Mouse (Mus musculus): ENCODE results near the gene Sfta2. TPM values are rescaled to one million over a fixed set of nuclear protein-coding genes. Genes with fewer than 3 reads are reported as not detected.
A peak's percentile ranks its signal among the peaks of the same experiment; 100 is the strongest.

Gene Sfta2
- total and polyA plus RNA-seq, 3 experiments: not detected

GRCm38 (mm10) chr17:35689936-35690645 lies 88.7 kb downstream of the Sfta2 start:
- no peak for TF ChIP-seq GATA1 (IDR thresholded peaks at IDR 0.05; ENCODE audit: borderline replicate concordance, low read length)
- TF ChIP-seq POLR2AphosphoS5 (IDR thresholded peaks at IDR 0.05; ENCODE audit: insufficient replicate concordance, low read depth, low read length): no peak
- TF ChIP-seq TAL1 (conservative IDR thresholded peaks at IDR 0.05; ENCODE audit: low read depth, low read length): no peak
- no peak for TF ChIP-seq CTCF (IDR thresholded peaks at IDR 0.05; ENCODE audit: low read depth, low read length)
- no peak for TF ChIP-seq GATA2 (IDR thresholded peaks at IDR 0.05; ENCODE audit: borderline replicate concordance, low read depth, low read length)
- no peak for ATAC-seq (ENCODE audit: extremely low read depth, insufficient number of reproducible peaks, low FRiP score, poor library complexity, severe bottlenecking)
- H3K27me3 ChIP-seq (ENCODE audit: insufficient read depth, low read length): peaks cover 40% of the 10 kb centered on the region
- H3K36me3 ChIP-seq (replicated peaks): no peaks in the 10 kb centered on the region
- no peak overlapping the region for H3K4me3 ChIP-seq (ENCODE audit: low read depth, low read length)
- peaks cover 2% of the 10 kb centered on the region; the same call in 1 of the 2 replicates for H3K4me1 ChIP-seq (ENCODE audit: insufficient read depth, low read depth, low read length)
- H3K9me3 ChIP-seq (replicated peaks): no peaks in the 10 kb centered on the region
- DNase-seq (ENCODE audit: low spot score): no peak

- H3K9me3 ChIP-seq (replicated peaks): no peaks in the 10 kb centered on the region
- ATAC-seq (ENCODE audit: extremely low read depth, insufficient number of reproducible peaks, low FRiP score, poor library complexity, severe bottlenecking) (no peak), DNase-seq (ENCODE audit: low spot score) (no peak)
- TF ChIP-seq TAL1 (conservative IDR thresholded peaks at IDR 0.05; ENCODE audit: low read depth, low read length) (no peak), POLR2AphosphoS5 (IDR thresholded peaks at IDR 0.05; ENCODE audit: insufficient replicate concordance, low read depth, low read length) (no peak), GATA2 (IDR thresholded peaks at IDR 0.05; ENCODE audit: borderline replicate concordance, low read depth, low read length) (no peak), GATA1 (IDR thresholded peaks at IDR 0.05; ENCODE audit: borderline replicate concordance, low read length) (no peak), CTCF (IDR thresholded peaks at IDR 0.05; ENCODE audit: low read depth, low read length) (no peak)
- no peak overlapping the region for H3K4me3 ChIP-seq (ENCODE audit: low read depth, low read length)
- H3K27me3 ChIP-seq (ENCODE audit: insufficient read depth, low read length): peaks cover 26% of the 10 kb centered on the region
- H3K4me1 ChIP-seq (ENCODE audit: insufficient read depth, low read depth, low read length): peaks cover 2% of the 10 kb centered on the region; the same call in 1 of the 2 replicates
- no peaks in the 10 kb centered on the region for H3K36me3 ChIP-seq (replicated peaks)
Observed at GRCm38 (mm10) chr17:35691811-35692210, 90.5 kb downstream of the Sfta2 start.

- no peak for TF ChIP-seq TAL1 (conservative IDR thresholded peaks at IDR 0.05; ENCODE audit: low read depth, low read length)
- no peak for TF ChIP-seq GATA1 (IDR thresholded peaks at IDR 0.05; ENCODE audit: borderline replicate concordance, low read length)
- TF ChIP-seq POLR2AphosphoS5 (IDR thresholded peaks at IDR 0.05; ENCODE audit: insufficient replicate concordance, low read depth, low read length): no peak
- no peak for TF ChIP-seq CTCF (IDR thresholded peaks at IDR 0.05; ENCODE audit: low read depth, low read length)
- TF ChIP-seq GATA2 (IDR thresholded peaks at IDR 0.05; ENCODE audit: borderline replicate concordance, low read depth, low read length): no peak
- no peaks in the 10 kb centered on the region for H3K36me3 ChIP-seq (replicated peaks)
- no peak overlapping the region for H3K4me3 ChIP-seq (ENCODE audit: low read depth, low read length)
- peaks cover 25% of the 10 kb centered on the region for H3K27me3 ChIP-seq (ENCODE audit: insufficient read depth, low read length)
- DNase-seq (ENCODE audit: low spot score) (no peak), ATAC-seq (ENCODE audit: extremely low read depth, insufficient number of reproducible peaks, low FRiP score, poor library complexity, severe bottlenecking) (no peak)
- peaks cover 2% of the 10 kb centered on the region; the same call in 1 of the 2 replicates for H3K4me1 ChIP-seq (ENCODE audit: insufficient read depth, low read depth, low read length)
- no peaks in the 10 kb centered on the region for H3K9me3 ChIP-seq (replicated peaks)
Observed at GRCm38 (mm10) chr17:35692368-35692767, 91.0 kb downstream of the Sfta2 start.

- ATAC-seq (ENCODE audit: extremely low read depth, insufficient number of reproducible peaks, low FRiP score, poor library complexity, severe bottlenecking) (no peak), DNase-seq (ENCODE audit: low spot score) (no peak)
- H3K9me3 ChIP-seq (replicated peaks): no peaks in the 10 kb centered on the region
- H3K4me3 ChIP-seq (ENCODE audit: low read depth, low read length): no peak overlapping the region
- H3K36me3 ChIP-seq (replicated peaks): no peaks in the 10 kb centered on the region
- peaks cover 34% of the 10 kb centered on the region for H3K27me3 ChIP-seq (ENCODE audit: insufficient read depth, low read length)
- TF ChIP-seq GATA2 (IDR thresholded peaks at IDR 0.05; ENCODE audit: borderline replicate concordance, low read depth, low read length) (no peak), TAL1 (conservative IDR thresholded peaks at IDR 0.05; ENCODE audit: low read depth, low read length) (no peak), POLR2AphosphoS5 (IDR thresholded peaks at IDR 0.05; ENCODE audit: insufficient replicate concordance, low read depth, low read length) (no peak)
- H3K4me1 ChIP-seq (ENCODE audit: insufficient read depth, low read depth, low read length): no peaks in the 10 kb centered on the region; the same call in 1 of the 2 replicates
Observed at GRCm38 (mm10) chr17:35693906-35694305, 92.6 kb downstream of the Sfta2 start.

- TF ChIP-seq GATA1 (IDR thresholded peaks at IDR 0.05; ENCODE audit: borderline replicate concordance, low read length) (no peak), TAL1 (conservative IDR thresholded peaks at IDR 0.05; ENCODE audit: low read depth, low read length) (no peak), GATA2 (IDR thresholded peaks at IDR 0.05; ENCODE audit: borderline replicate concordance, low read depth, low read length) (no peak), CTCF (IDR thresholded peaks at IDR 0.05; ENCODE audit: low read depth, low read length) (0 out of 2 replicates have a peak, but pooled peaks have one; percentile 20), POLR2AphosphoS5 (IDR thresholded peaks at IDR 0.05; ENCODE audit: insufficient replicate concordance, low read depth, low read length) (no peak)
- Histone ChIP-seq H3K4me1 (ENCODE audit: insufficient read depth, low read depth, low read length) (peaks cover 5% of the 10 kb centered on the region), H3K36me3 (replicated peaks) (no peaks in the 10 kb centered on the region), H3K4me3 (ENCODE audit: low read depth, low read length) (no peak overlapping the region), H3K9me3 (replicated peaks) (no peaks in the 10 kb centered on the region), H3K27me3 (ENCODE audit: insufficient read depth, low read length) (peaks cover 42% of the 10 kb centered on the region)
- ATAC-seq (ENCODE audit: extremely low read depth, insufficient number of reproducible peaks, low FRiP score, poor library complexity, severe bottlenecking) (no peak), DNase-seq (ENCODE audit: low spot score) (no peak)
Observed at GRCm38 (mm10) chr17:35695289-35695688, 93.9 kb downstream of the Sfta2 start.

- Histone ChIP-seq H3K4me1 (ENCODE audit: insufficient read depth, low read depth, low read length) (peaks cover 11% of the 10 kb centered on the region), H3K9me3 (replicated peaks) (no peaks in the 10 kb centered on the region), H3K4me3 (ENCODE audit: low read depth, low read length) (no peak overlapping the region), H3K36me3 (replicated peaks) (no peaks in the 10 kb centered on the region), H3K27me3 (ENCODE audit: insufficient read depth, low read length) (peaks cover 53% of the 10 kb centered on the region)
- DNase-seq (ENCODE audit: low spot score) (no peak), ATAC-seq (ENCODE audit: extremely low read depth, insufficient number of reproducible peaks, low FRiP score, poor library complexity, severe bottlenecking) (no peak)
- no peak for TF ChIP-seq POLR2AphosphoS5 (IDR thresholded peaks at IDR 0.05; ENCODE audit: insufficient replicate concordance, low read depth, low read length)
- TF ChIP-seq GATA2 (IDR thresholded peaks at IDR 0.05; ENCODE audit: borderline replicate concordance, low read depth, low read length): no peak
- TF ChIP-seq GATA1 (IDR thresholded peaks at IDR 0.05; ENCODE audit: borderline replicate concordance, low read length): no peak
- no peak for TF ChIP-seq TAL1 (conservative IDR thresholded peaks at IDR 0.05; ENCODE audit: low read depth, low read length)
- TF ChIP-seq CTCF (IDR thresholded peaks at IDR 0.05; ENCODE audit: low read depth, low read length): no peak
Observed at GRCm38 (mm10) chr17:35696691-35697090, 95.3 kb downstream of the Sfta2 start.

All from G1E (cell line).